Mouse (Mus musculus) lung, postnatal 0 days (tissue): ENCODE data around the gene Stap1.

Source experiments
- CTCF ChIP-seq: IDR thresholded peaks from 2 replicates; pipeline ENCODE4 v1.5.1; 2016; ENCODE audit warnings: antibody characterized with exemption, mild to moderate bottlenecking
- EP300 ChIP-seq: IDR thresholded peaks from 2 replicates; pipeline ENCODE4 v1.6.1; 2016; ENCODE audit warnings: antibody characterized with exemption, mild to moderate bottlenecking, control low read depth

- TF ChIP-seq CTCF: no peak
- no peak for TF ChIP-seq EP300
Observed at GRCm38 (mm10) chr5:86129828-86130227, 58.3 kb downstream of the Stap1 start.
